Mouse (Mus musculus) thymus, adult 2 months (tissue): Measurements from ENCODE around the gene Wdhd1.

Source experiments
- CTCF ChIP-seq: fragments of 200-500 bp; IDR thresholded peaks from 2 replicates; pipeline ENCODE4 v1.5.1; 2012; ENCODE audit warnings: mild to moderate bottlenecking, control low read depth, low read length, moderate library complexity, borderline replicate concordance; ENCODE audit not compliant: control insufficient read depth, poor library complexity, insufficient read depth; ENCODE audit errors: extremely low read depth
- POLR2A ChIP-seq: fragments of 200-500 bp; IDR thresholded peaks from 2 replicates; pipeline ENCODE4 v1.6.1; 2012; ENCODE audit warnings: mild to moderate bottlenecking, low read length, control low read depth, moderate library complexity; ENCODE audit not compliant: control insufficient read depth, poor library complexity, insufficient read depth; ENCODE audit errors: extremely low read depth

DNA sequence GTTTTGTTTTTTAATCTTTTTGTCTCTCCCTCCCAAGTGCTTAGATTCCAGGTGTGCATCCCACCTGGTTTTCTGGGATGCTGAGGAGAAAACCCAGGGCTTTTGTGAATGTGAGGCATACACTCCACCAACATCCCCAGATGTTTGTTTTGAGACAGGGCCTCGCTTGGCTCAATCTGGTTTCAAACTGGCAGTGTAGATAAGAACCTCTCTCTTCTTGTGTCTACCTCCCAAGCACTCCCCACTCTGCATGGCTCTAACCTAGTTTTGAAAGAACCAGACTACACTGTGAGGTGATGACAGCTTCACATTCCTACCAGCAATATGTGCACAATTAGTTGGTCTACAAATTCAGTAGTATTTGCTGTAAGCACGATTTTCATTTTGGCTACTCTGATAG, 43.1 kb downstream of the Wdhd1 start:
- TF ChIP-seq CTCF (no peak), POLR2A (no peak)
